Mouse (Mus musculus) E14TG2a.4 (cell line): Measurements from ENCODE around the gene Slco1a6.
A peak's percentile ranks its signal among the peaks of the same experiment; 100 is the strongest.

Source experiments
- CTCF ChIP-seq: conservative IDR thresholded peaks from 2 replicates; pipeline ENCODE4 v1.5.1; 2014; ENCODE audit warnings: low read length
- NANOG ChIP-seq: IDR thresholded peaks from 2 replicates; pipeline ENCODE4 v1.6.1; 2014; ENCODE audit warnings: borderline replicate concordance, low read length, mixed read lengths
- POU5F1 ChIP-seq: IDR thresholded peaks from 2 replicates; pipeline ENCODE4 v1.6.1; 2014; ENCODE audit warnings: low read length, borderline replicate concordance

DNA sequence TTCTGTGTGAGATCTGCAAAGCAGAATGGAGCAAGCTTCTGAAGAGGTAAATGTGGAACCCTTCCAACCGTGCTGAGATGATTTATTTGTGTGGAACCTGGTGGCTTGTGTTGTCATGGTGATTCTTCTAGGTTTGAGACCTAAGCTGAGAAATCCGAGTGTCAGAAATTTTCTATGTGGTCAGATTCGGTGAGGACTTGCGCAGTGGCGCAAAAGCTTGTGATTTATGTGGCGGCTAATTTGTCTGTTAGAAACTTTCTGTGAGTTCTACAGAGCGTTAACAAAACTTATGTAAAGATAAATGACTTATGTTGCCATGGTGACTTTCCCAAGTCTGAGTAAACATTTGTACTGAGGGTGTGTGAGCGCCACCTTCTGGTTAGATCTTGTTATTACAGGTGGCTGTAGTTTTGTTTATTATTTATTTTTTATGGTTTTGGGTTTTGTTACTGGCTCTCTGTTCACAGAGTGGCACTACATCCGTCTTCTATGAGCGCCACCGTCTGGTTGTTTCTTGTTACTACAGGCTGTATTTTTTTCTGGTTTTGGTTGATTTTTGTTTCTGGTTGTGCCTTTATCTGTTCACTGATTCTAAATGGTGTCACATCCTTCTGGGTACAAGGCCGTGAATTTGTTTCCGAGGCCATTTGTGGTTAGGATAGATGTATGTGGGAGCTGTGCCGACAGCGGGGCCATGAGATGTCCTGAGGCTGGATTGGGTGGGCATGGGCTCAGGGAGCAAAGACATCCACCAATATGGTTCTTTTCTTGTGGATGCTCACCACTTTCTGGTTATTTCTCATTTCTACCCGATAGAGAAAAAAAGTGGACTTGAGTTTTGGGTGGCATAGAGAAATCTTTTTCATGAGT lies 167.8 kb downstream of the Slco1a6 start:
- TF ChIP-seq CTCF (peak; percentile 96), POU5F1 (no peak), NANOG (no peak)
